Mouse (Mus musculus) olfactory bulb, adult 2 months (tissue): Measurements from ENCODE around the gene Rap1gap2.

Experiments
- CTCF ChIP-seq: fragments of 200-500 bp; IDR thresholded peaks from 2 replicates; pipeline ENCODE4 v1.5.1; 2012; ENCODE audit warnings: low read depth, mild to moderate bottlenecking, low read length, moderate library complexity; ENCODE audit not compliant: insufficient read depth
- POLR2A ChIP-seq: fragments of 200-500 bp; IDR thresholded peaks from 2 replicates; pipeline ENCODE4 v1.6.1; 2012; ENCODE audit warnings: mild to moderate bottlenecking, low read depth, low read length, moderate library complexity; ENCODE audit not compliant: insufficient read depth

GRCm38 (mm10) chr11:74546165-74546564 is 64.5 kb downstream of the Rap1gap2 start:
- no peak for TF ChIP-seq CTCF
- no peak for TF ChIP-seq POLR2A
